Mouse (Mus musculus) brain, embryonic 14.5 days (tissue): ENCODE measurements around the gene Slc48a1.

Source experiments
- CTCF ChIP-seq: fragments of 200-500 bp; IDR thresholded peaks from 2 replicates; pipeline ENCODE4 v1.5.1; 2012; ENCODE audit warnings: inconsistent platforms, mild to moderate bottlenecking, moderate library complexity, borderline replicate concordance; ENCODE audit not compliant: insufficient read depth, insufficient read length; ENCODE audit errors: extremely low read depth
- POLR2A ChIP-seq: fragments of 200-500 bp; IDR thresholded peaks from 2 replicates; pipeline ENCODE4 v1.6.1; 2012; ENCODE audit warnings: mild to moderate bottlenecking, inconsistent platforms, borderline replicate concordance; ENCODE audit not compliant: poor library complexity, insufficient read depth, insufficient read length, severe bottlenecking; ENCODE audit errors: extremely low read depth

- TF ChIP-seq CTCF (no peak), POLR2A (no peak)
These were observed 18.3 kb upstream of the Slc48a1 start for GRCm38 (mm10) chr15:97760006-97760405.
